Mouse (Mus musculus) brain, embryonic 14.5 days (tissue): Measurements from ENCODE around the gene Slc38a9.

Source experiments
- CTCF ChIP-seq: fragments of 200-500 bp; IDR thresholded peaks from 2 replicates; pipeline ENCODE4 v1.5.1; 2012; ENCODE audit warnings: inconsistent platforms, mild to moderate bottlenecking, moderate library complexity, borderline replicate concordance; ENCODE audit not compliant: insufficient read depth, insufficient read length; ENCODE audit errors: extremely low read depth
- POLR2A ChIP-seq: fragments of 200-500 bp; IDR thresholded peaks from 2 replicates; pipeline ENCODE4 v1.6.1; 2012; ENCODE audit warnings: mild to moderate bottlenecking, inconsistent platforms, borderline replicate concordance; ENCODE audit not compliant: poor library complexity, insufficient read depth, insufficient read length, severe bottlenecking; ENCODE audit errors: extremely low read depth

DNA sequence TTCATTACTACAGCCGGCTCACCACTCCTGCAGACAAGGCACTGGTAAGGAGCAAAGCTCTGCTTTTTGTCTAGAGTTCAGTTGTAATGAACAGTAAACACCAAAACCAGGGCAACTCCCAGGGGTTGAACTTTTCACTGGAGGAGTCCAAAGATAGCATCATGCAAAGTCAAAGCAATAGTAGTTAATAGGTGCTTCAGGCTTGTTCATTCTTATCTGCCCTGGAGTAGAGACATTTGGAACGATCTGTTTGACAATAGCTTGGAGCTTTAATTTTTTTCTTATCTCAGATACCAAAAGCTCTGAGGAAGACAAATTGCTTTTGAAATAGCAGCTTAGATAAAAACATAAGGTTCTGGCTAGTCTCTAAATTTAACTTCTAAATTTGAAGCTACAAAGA lies 25.6 kb downstream of the Slc38a9 start:
- TF ChIP-seq POLR2A (no peak), CTCF (no peak)
